Mouse (Mus musculus) B cell, adult (primary cell): ENCODE data around the gene Rogdi. TPM values are rescaled to one million over a fixed set of nuclear protein-coding genes. Genes with fewer than 3 reads are reported as not detected.

Source experiments
- total RNA-seq: library from RNA; stranded (reverse); gene quantifications from 4 replicates; pipeline ENCODE4 v1.2.4, GENCODE M21; 2023; ENCODE audit not compliant: inconsistent age

Rogdi gene
- 103 to 117 TPM (median 113 TPM) in 4 replicates for total RNA-seq

DNA sequence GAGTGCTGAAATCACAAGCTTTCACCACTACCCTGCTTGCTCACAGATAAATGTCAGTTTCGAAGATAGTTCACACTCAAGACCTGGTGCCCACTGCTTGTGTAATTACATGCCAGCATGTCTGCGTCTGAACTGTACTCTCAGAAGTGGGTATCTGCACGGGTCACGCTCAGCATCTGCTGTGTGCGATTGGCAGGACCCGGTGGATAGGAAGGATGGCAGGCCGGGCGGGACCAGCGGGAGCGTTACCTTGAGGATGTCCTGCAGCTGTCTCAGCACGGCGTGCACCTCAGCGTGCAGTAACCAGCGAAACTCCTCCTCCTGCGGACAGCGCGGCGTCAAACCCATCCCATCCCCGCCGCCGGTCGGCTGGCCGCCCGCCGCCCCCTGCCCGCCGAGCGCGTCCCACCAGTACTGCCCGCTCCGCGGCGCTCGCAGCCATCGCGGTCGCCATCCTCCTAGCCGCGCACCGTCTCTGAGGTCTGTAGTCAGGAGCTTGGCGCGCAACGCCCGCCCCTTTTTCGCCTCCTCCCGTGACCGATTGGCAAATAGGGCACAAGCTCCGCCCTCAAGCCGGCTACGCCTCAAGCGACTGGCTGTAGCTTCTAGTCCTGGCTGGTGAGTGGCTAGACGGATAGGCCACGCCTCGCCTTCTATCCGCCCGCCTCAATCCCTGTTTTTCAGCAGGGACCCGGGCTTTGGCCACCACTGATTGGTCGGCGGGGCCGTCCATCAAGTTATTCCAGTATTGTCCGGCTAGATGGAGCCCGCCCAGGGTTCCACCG lies at the start of gene Rogdi:
Gene Rogdi (minus strand): TSS at position 500 of the 785 bp plus-strand sequence.

DNA sequence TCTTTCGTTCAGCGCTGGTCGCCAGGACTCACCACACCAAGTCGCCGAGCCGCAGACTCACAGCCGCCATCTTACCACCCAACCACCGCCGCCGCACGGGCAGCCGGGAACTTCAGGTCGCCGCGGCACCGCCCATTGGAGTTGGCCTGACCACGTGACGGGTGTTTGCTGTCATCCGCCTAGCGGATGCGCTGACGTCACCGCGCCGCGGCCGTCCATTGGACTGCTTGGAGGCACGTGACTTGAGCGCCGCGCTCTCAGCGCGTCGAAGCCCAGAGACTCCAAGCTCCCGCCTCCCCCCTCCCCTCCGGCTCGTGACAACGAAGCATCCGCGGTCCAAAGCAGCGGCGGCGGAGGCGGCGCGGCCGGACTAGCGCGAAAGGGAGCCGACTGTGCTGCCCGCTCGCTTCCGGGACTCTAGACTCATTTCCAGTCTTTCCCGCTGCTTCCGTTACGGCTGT lies 36.5 kb upstream of the Rogdi start, which contains the start of the genes Glyr1 and Ubn1:
Gene Glyr1 (minus strand): TSS at position 90 of the 461 bp plus-strand sequence.
Gene Ubn1 (plus strand): TSS at position 284 of the 461 bp plus-strand sequence.

DNA sequence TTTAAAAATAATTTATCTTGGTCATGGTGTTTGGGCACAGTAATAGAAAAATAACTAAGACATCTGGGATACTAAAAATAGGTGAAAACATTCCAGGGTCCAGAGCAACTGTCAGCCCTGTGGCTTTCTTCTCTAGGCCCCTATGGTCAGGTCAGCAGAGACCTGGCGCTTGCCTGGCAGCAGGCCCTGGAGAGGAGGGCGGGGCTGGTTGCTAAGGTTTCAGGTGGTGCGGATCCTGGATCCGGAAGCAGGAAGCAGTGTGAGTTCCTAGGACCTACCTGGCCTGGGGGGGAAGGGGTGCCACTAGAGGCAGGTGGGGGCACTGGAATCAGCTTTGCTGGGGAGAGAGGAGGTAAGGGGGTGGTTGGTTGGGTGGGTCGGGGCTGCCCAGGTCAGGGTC lies 6.3 kb downstream of the Rogdi start, which contains the start of gene Smim22:
Gene Smim22 (plus strand): TSS at position 222 of the 400 bp plus-strand sequence.

DNA sequence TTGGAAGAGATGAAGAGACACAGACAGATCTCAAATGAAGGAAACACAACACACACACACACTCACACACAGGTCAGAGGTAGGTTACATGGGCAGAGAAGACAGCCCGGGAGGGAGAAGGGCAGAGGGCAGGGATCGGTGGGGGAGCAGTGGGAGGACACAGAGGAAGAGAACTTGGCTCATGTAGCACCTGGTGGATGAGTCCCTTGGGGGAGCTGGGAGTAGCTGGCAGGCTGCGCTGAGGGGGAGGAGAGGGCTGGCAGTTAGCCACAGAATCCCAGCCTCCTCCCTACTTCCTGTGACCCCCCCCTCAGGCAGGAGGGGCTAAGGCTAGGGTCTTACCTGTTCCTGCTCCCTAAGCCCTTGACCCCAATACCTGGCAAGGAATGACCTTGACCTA lies 15.8 kb downstream of the Rogdi start, which contains the start of gene Sept12:
Gene Sept12 (minus strand): TSS at position 300 of the 400 bp plus-strand sequence.

DNA sequence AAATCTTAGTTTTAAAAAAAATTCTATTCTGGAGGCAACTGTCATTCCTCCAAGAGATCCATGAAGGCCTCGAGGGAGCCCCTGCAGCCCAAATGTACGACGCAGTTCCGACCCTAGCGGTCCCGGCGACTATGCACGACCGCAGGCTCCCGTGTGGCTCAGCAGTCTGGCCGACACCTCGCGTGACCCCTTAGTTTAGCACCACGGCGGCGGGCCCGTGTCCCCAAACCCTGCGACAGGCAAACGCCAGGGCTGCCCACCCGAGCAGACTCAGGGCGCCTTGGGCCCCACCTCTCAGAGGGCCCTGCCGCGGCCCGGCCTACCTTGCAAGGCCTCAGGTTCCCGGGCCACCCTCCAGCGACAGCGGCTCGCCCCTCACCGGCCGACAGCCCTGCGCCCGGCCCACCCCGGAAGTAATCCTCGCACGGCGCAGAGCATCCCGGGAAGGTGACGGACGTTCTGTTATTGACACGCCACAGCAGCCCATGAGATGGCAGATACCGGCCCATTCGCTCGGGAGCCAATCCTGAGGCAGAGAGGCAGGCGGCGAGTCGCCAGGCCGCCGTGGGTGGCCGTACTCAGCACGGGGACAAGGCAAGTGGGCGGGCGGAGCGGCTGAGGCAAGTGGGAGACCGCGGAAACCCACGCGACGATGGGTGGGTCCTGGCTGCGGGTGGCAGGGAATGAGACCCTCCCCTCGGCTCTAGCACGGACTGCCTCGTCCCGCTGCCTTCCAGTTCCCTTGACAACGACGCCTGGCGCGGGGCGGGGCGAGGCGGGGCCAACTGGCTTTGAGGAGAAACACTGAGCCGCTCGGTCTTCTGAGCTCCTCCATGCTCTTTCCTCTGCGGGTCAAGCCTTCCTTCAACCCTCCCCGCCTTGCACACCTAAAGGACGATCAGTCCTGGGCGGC lies 49.3 kb downstream of the Rogdi start, which contains the start of gene Anks3:
Gene Anks3 (minus strand): TSS at position 409 of the 913 bp plus-strand sequence.

Other genes starting within 250 kb of the Rogdi start
- gene Cdip1, start 223.3 kb downstream of the Rogdi start, total RNA-seq: 54.2 to 63.9 TPM (median 60.2 TPM) in 4 replicates
- not detected in 4 replicates for gene 4930562C15Rik, start 178.1 kb downstream of the Rogdi start, total RNA-seq
- 173 to 195 TPM (median 185 TPM) in 4 replicates for gene Ubald1, start 133.2 kb downstream of the Rogdi start, total RNA-seq
- gene Mgrn1, start 127.3 kb downstream of the Rogdi start, total RNA-seq: 138 to 157 TPM (median 152 TPM) in 4 replicates
- gene Nudt16l1, start 74.8 kb downstream of the Rogdi start, total RNA-seq: 45.2 to 47.4 TPM (median 46.1 TPM) in 4 replicates
- 78.8 to 99.2 TPM (median 87.6 TPM) in 4 replicates for gene Anks3, start 49.3 kb downstream of the Rogdi start, total RNA-seq
- not detected in 4 replicates for gene Sept12, start 15.7 kb downstream of the Rogdi start, total RNA-seq
- gene Smim22, start 6.3 kb downstream of the Rogdi start, total RNA-seq: not detected in 4 replicates
- gene Glyr1, start 36.3 kb upstream of the Rogdi start, total RNA-seq: 147 to 149 TPM (median 149 TPM) in 4 replicates
- 75.6 to 88.8 TPM (median 81.9 TPM) in 4 replicates for gene Ubn1, start 36.5 kb upstream of the Rogdi start, total RNA-seq
- 5.2 to 8.3 TPM (median 6.6 TPM) in 4 replicates for gene Ppl, start 118.9 kb upstream of the Rogdi start, total RNA-seq
- 0.21 TPM in 2 of 4 replicates, not detected in the others for gene Sec14l5, start 133.6 kb upstream of the Rogdi start, total RNA-seq
- 24.5 to 35.5 TPM (median 28.1 TPM) in 4 replicates for gene Nagpa, start 190.5 kb upstream of the Rogdi start, total RNA-seq
- gene AU021092, start 208.7 kb upstream of the Rogdi start, total RNA-seq: not detected in 4 replicates
- gene Alg1, start 220.1 kb upstream of the Rogdi start, total RNA-seq: 36.6 to 41.5 TPM (median 40.2 TPM) in 4 replicates
- gene Eef2kmt, start 242.4 kb upstream of the Rogdi start, total RNA-seq: 13.1 to 17.0 TPM (median 15.7 TPM) in 4 replicates